Mouse (Mus musculus): ENCODE results near the gene Brap. TPM values are rescaled to one million over a fixed set of nuclear protein-coding genes. Genes with fewer than 3 reads are reported as not detected.

Gene Brap
- polyA plus RNA-seq, 1 experiment: 38.7 TPM

- peak; percentile 56; the same call in 1 of the 2 replicates for TF ChIP-seq POLR2A (IDR thresholded peaks at IDR 0.05; ENCODE audit: control insufficient read depth, extremely low read depth, insufficient read depth, low read length, poor library complexity)
- no peak for TF ChIP-seq CTCF (IDR thresholded peaks at IDR 0.05; ENCODE audit: borderline replicate concordance, control insufficient read depth, extremely low read depth, insufficient read depth, low read length, poor library complexity)
- peak within 1 kb of the TSS; percentile 80 for H3K4me3 ChIP-seq (ENCODE audit: control insufficient read depth, insufficient read depth, low read length)
- no peaks in the 10 kb centered on the region for H3K36me3 ChIP-seq (ENCODE audit: control insufficient read depth, insufficient read depth, low read length)
- no peaks in the 10 kb centered on the region for H3K27me3 ChIP-seq (ENCODE audit: control insufficient read depth, insufficient read depth, low read length)
- peak within 1 kb of the TSS; percentile 49; the same call in 1 of the 2 replicates for H3K27ac ChIP-seq (ENCODE audit: control insufficient read depth, insufficient read depth, low read length)
- WGBS: 6% methylated on average over 99 of the region's 103 CpGs
- DNase-seq: peak; percentile 76
- H3K4me1 ChIP-seq (replicated peaks; ENCODE audit: control insufficient read depth, insufficient read depth, low read length): peaks cover 27% of the 10 kb centered on the region
These were observed 51.0 kb downstream of the Brap start, which contains the start of gene Atxn2 for GRCm38 (mm10) chr5:121711174-121711927. TSS of gene Atxn2 (plus strand) at chr5:121711337.

- Histone ChIP-seq H3K27me3 (ENCODE audit: control insufficient read depth, insufficient read depth, low read length) (no peaks in the 10 kb centered on the region), H3K4me3 (ENCODE audit: control insufficient read depth, insufficient read depth, low read length) (peak overlapping the region; percentile 80), H3K4me1 (replicated peaks; ENCODE audit: control insufficient read depth, insufficient read depth, low read length) (peaks cover 29% of the 10 kb centered on the region), H3K36me3 (ENCODE audit: control insufficient read depth, insufficient read depth, low read length) (no peaks in the 10 kb centered on the region), H3K27ac (ENCODE audit: control insufficient read depth, insufficient read depth, low read length) (no peak overlapping the region)
- WGBS: 16% methylated on average over 57 of the region's 57 CpGs
- no peak for DNase-seq
- no peak for TF ChIP-seq CTCF (IDR thresholded peaks at IDR 0.05; ENCODE audit: borderline replicate concordance, control insufficient read depth, extremely low read depth, insufficient read depth, low read length, poor library complexity)
- no peak; the same call in 1 of the 2 replicates for TF ChIP-seq POLR2A (IDR thresholded peaks at IDR 0.05; ENCODE audit: control insufficient read depth, extremely low read depth, insufficient read depth, low read length, poor library complexity)
These were observed 51.5 kb downstream of the Brap start for GRCm38 (mm10) chr5:121711928-121712231.

- Histone ChIP-seq H3K36me3 (ENCODE audit: control insufficient read depth, insufficient read depth, low read length) (no peaks in the 10 kb centered on the region), H3K27ac (ENCODE audit: control insufficient read depth, insufficient read depth, low read length) (no peak overlapping the region), H3K27me3 (ENCODE audit: control insufficient read depth, insufficient read depth, low read length) (no peaks in the 10 kb centered on the region), H3K4me3 (ENCODE audit: control insufficient read depth, insufficient read depth, low read length) (peak overlapping the region; percentile 80), H3K4me1 (replicated peaks; ENCODE audit: control insufficient read depth, insufficient read depth, low read length) (peaks cover 29% of the 10 kb centered on the region)
- 2% methylated on average over 64 of the region's 66 CpGs for WGBS
- TF ChIP-seq CTCF (IDR thresholded peaks at IDR 0.05; ENCODE audit: borderline replicate concordance, control insufficient read depth, extremely low read depth, insufficient read depth, low read length, poor library complexity) (no peak), POLR2A (IDR thresholded peaks at IDR 0.05; ENCODE audit: control insufficient read depth, extremely low read depth, insufficient read depth, low read length, poor library complexity) (no peak)
- peak; percentile 31 for DNase-seq
These were observed 52.0 kb downstream of the Brap start for GRCm38 (mm10) chr5:121712232-121712933.

DNA sequence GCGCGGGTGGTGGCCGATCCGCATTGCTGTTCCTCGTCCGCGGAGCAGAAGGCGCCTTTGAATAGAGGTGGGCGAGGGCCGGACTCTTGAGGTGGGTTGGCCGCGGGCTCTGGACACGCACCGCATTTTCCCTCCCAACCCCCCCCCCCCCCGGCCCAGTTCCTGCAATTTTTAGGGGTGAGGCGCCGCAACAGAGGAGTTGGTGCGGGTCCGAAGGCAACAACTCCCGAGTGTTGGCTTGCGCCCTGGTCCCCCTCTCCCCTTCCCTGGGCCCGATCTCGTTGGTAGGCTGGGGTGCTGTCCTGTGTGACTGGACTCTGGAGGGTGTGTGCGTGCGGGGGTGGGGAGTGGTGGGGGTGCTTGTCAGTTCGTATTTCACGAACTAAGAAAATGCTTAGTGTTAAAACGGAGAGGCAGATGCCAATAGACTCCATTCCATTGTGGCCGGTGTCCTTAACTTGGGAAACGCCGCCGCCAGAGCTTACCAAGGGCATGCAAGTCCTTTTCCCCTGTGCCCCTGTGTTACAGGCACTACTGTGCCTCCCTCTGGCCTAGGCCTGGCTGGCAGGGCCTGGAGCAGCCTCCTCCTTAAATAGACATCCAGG is 52.7 kb downstream of the Brap start:
- peak overlapping the region; percentile 80 for H3K4me3 ChIP-seq (ENCODE audit: control insufficient read depth, insufficient read depth, low read length)
- TF ChIP-seq POLR2A (IDR thresholded peaks at IDR 0.05; ENCODE audit: control insufficient read depth, extremely low read depth, insufficient read depth, low read length, poor library complexity): no peak
- TF ChIP-seq CTCF (IDR thresholded peaks at IDR 0.05; ENCODE audit: borderline replicate concordance, control insufficient read depth, extremely low read depth, insufficient read depth, low read length, poor library complexity): no peak
- WGBS: 15% methylated on average over 32 of the region's 32 CpGs
- no peak overlapping the region for H3K27ac ChIP-seq (ENCODE audit: control insufficient read depth, insufficient read depth, low read length)
- DNase-seq: peak; percentile 19
- no peaks in the 10 kb centered on the region for H3K36me3 ChIP-seq (ENCODE audit: control insufficient read depth, insufficient read depth, low read length)
- H3K27me3 ChIP-seq (ENCODE audit: control insufficient read depth, insufficient read depth, low read length): no peaks in the 10 kb centered on the region
- peaks cover 29% of the 10 kb centered on the region for H3K4me1 ChIP-seq (replicated peaks; ENCODE audit: control insufficient read depth, insufficient read depth, low read length)

- 23% methylated on average over 1 of the region's 1 CpGs for WGBS
- TF ChIP-seq CTCF (IDR thresholded peaks at IDR 0.05; ENCODE audit: borderline replicate concordance, control insufficient read depth, extremely low read depth, insufficient read depth, low read length, poor library complexity): no peak
- TF ChIP-seq POLR2A (IDR thresholded peaks at IDR 0.05; ENCODE audit: control insufficient read depth, extremely low read depth, insufficient read depth, low read length, poor library complexity): no peak
- H3K27ac ChIP-seq (ENCODE audit: control insufficient read depth, insufficient read depth, low read length): peak overlapping the region; percentile 50
- no peaks in the 10 kb centered on the region for H3K36me3 ChIP-seq (ENCODE audit: control insufficient read depth, insufficient read depth, low read length)
- peak; percentile 11 for DNase-seq
- no peak overlapping the region for H3K4me3 ChIP-seq (ENCODE audit: control insufficient read depth, insufficient read depth, low read length)
- H3K27me3 ChIP-seq (ENCODE audit: control insufficient read depth, insufficient read depth, low read length): no peaks in the 10 kb centered on the region
- peaks cover 29% of the 10 kb centered on the region for H3K4me1 ChIP-seq (replicated peaks; ENCODE audit: control insufficient read depth, insufficient read depth, low read length)
These were observed 54.0 kb downstream of the Brap start for GRCm38 (mm10) chr5:121714331-121714730.

- Histone ChIP-seq H3K4me3 (ENCODE audit: control insufficient read depth, insufficient read depth, low read length) (no peak overlapping the region), H3K27ac (ENCODE audit: control insufficient read depth, insufficient read depth, low read length) (no peak overlapping the region), H3K4me1 (replicated peaks; ENCODE audit: control insufficient read depth, insufficient read depth, low read length) (peaks cover 29% of the 10 kb centered on the region), H3K27me3 (ENCODE audit: control insufficient read depth, insufficient read depth, low read length) (no peaks in the 10 kb centered on the region), H3K36me3 (ENCODE audit: control insufficient read depth, insufficient read depth, low read length) (no peaks in the 10 kb centered on the region)
- TF ChIP-seq POLR2A (IDR thresholded peaks at IDR 0.05; ENCODE audit: control insufficient read depth, extremely low read depth, insufficient read depth, low read length, poor library complexity) (no peak), CTCF (IDR thresholded peaks at IDR 0.05; ENCODE audit: borderline replicate concordance, control insufficient read depth, extremely low read depth, insufficient read depth, low read length, poor library complexity) (no peak)
- DNase-seq: no peak
- 67% methylated on average over 6 of the region's 6 CpGs for WGBS
These were observed 54.6 kb downstream of the Brap start for GRCm38 (mm10) chr5:121714928-121715327.
